Mouse (Mus musculus): ENCODE measurements around the gene Cox17. TPM values are rescaled to one million over a fixed set of nuclear protein-coding genes. Genes with fewer than 3 reads are reported as not detected.
A peak's percentile ranks its signal among the peaks of the same experiment; 100 is the strongest.
"Not testable (repeated sequence)": the region's sequence is repeated elsewhere in the genome, so short reads cannot be mapped to it uniquely, and the experiment has no call there.

Cox17 gene
- 100 to 1,000 TPM; 140 to 142 TPM for total RNA-seq (2021)
- long read RNA-seq, experiment 1, transcript Cox17-201 (3 exons, 444 nt): major isoform, 51 of 57 reads
- long read RNA-seq, experiment 1, partial matches to known transcripts: 0 of 57 reads
- long read RNA-seq, experiment 1, other reads (novel, unspliced or antisense): 0 of 57 reads
- long read RNA-seq, experiment 2, transcript Cox17-201 (3 exons, 444 nt): major isoform, 52 of 56 reads
- long read RNA-seq, experiment 2, partial matches to known transcripts: 0 of 56 reads
- long read RNA-seq, experiment 2, other reads (novel, unspliced or antisense): 4 of 56 reads

- DNase-seq (ENCODE audit: low spot score in 2 of 2): peak; percentile 89 to 94
These were observed at the start of gene Cox17, which contains the start of gene Gm21987 for GRCm38 (mm10) chr16:38346529-38347325. Gene Cox17 (plus strand): TSS chr16:38346991. Gene Gm21987 (plus strand): TSS chr16:38347040.

- no peak for DNase-seq (ENCODE audit: low spot score in 2 of 2)
These were observed 48.4 kb upstream of the Cox17 start for GRCm38 (mm10) chr16:38298410-38298809.

GRCm38 (mm10) chr16:38302367-38302766 lies 44.4 kb upstream of the Cox17 start:
- no peak for DNase-seq (ENCODE audit: low spot score in 2 of 2)

- no peak for DNase-seq (ENCODE audit: low spot score in 2 of 2)
These were observed 42.2 kb upstream of the Cox17 start for GRCm38 (mm10) chr16:38304460-38305194.

- DNase-seq (ENCODE audit: low spot score in 2 of 2): no peak
These were observed 40.1 kb upstream of the Cox17 start for GRCm38 (mm10) chr16:38306571-38307220.

- DNase-seq (ENCODE audit: low spot score in 2 of 2): no peak
These were observed 39.6 kb upstream of the Cox17 start for GRCm38 (mm10) chr16:38307221-38307605.

- no peak for DNase-seq (ENCODE audit: low spot score in 2 of 2)
These were observed 39.1 kb upstream of the Cox17 start for GRCm38 (mm10) chr16:38307651-38308050.

GRCm38 (mm10) chr16:38308195-38308594 lies 38.6 kb upstream of the Cox17 start:
- no peak for DNase-seq (ENCODE audit: low spot score in 2 of 2)

- DNase-seq (ENCODE audit: low spot score in 2 of 2): no peak
These were observed 28.3 kb upstream of the Cox17 start for GRCm38 (mm10) chr16:38318492-38318891.

- DNase-seq (ENCODE audit: low spot score in 2 of 2): no peak
These were observed 27.7 kb upstream of the Cox17 start for GRCm38 (mm10) chr16:38319087-38319486.

GRCm38 (mm10) chr16:38321452-38321935 lies 25.3 kb upstream of the Cox17 start:
- peak; percentile 60 to 70 for DNase-seq (ENCODE audit: low spot score in 2 of 2)

- DNase-seq (ENCODE audit: low spot score in 2 of 2): no peak
These were observed 22.5 kb upstream of the Cox17 start for GRCm38 (mm10) chr16:38324311-38324710.

- DNase-seq (ENCODE audit: low spot score in 2 of 2): no peak
These were observed 19.9 kb upstream of the Cox17 start for GRCm38 (mm10) chr16:38326778-38327397.

- no peak for DNase-seq (ENCODE audit: low spot score in 2 of 2)
These were observed 17.5 kb upstream of the Cox17 start for GRCm38 (mm10) chr16:38329340-38329739.

- DNase-seq (ENCODE audit: low spot score in 2 of 2): no peak
These were observed 12.4 kb upstream of the Cox17 start for GRCm38 (mm10) chr16:38334431-38334830.

GRCm38 (mm10) chr16:38338077-38338476 lies 8.7 kb upstream of the Cox17 start:
- DNase-seq (ENCODE audit: low spot score in 2 of 2): not testable (repeated sequence)

- DNase-seq (ENCODE audit: low spot score in 2 of 2): peak; percentile 75 to 80
These were observed 5.1 kb upstream of the Cox17 start, which contains the start of gene Maats1 for GRCm38 (mm10) chr16:38341396-38342324. Gene Maats1 (minus strand): TSS chr16:38342143.

- no peak for DNase-seq (ENCODE audit: low spot score in 2 of 2)
These were observed 1.7 kb upstream of the Cox17 start for GRCm38 (mm10) chr16:38344941-38345725.

GRCm38 (mm10) chr16:38347588-38347987 lies 797 bp downstream of the Cox17 start:
- no peak for DNase-seq (ENCODE audit: low spot score in 2 of 2)
